Mouse (Mus musculus) neutrophil, adult 5-6 weeks (primary cell): ENCODE measurements at regions not wholly inside any gene's neighbourhood (a gene's known extent, or its start where the extent isn't known, plus 50 kb on each side); places are given as distances from the start of the nearest gene placed in this dataset.

Experiments
- ATAC-seq: fragments of 151-379, 151-347 bp; 2 replicates; pipeline ENCODE4 v1.8.0; 2017; ENCODE audit warnings: mild to moderate bottlenecking, moderate TSS enrichment; ENCODE audit not compliant: insufficient number of reproducible peaks, poor library complexity, low FRiP score, severe bottlenecking; ENCODE audit errors: extremely low read depth

GRCm38 (mm10) chr8:8133001-8133785, 527.8 kb downstream of the Efnb2 start:
- ATAC-seq, result no peak

- ATAC-seq, result no peak
Observed at GRCm38 (mm10) chr8:8131961-8132376, 529.1 kb downstream of the Efnb2 start.

GRCm38 (mm10) chr8:8130806-8131205, 530.2 kb downstream of the Efnb2 start:
- ATAC-seq, result no peak

- ATAC-seq, result no peak
Observed at GRCm38 (mm10) chr8:8115595-8116429, 545.2 kb downstream of the Efnb2 start.

- no peak for ATAC-seq
Observed at GRCm38 (mm10) chr8:8114604-8115003, 546.4 kb downstream of the Efnb2 start.

- ATAC-seq, result no peak
Observed at GRCm38 (mm10) chr8:8109785-8110350, 551.2 kb downstream of the Efnb2 start.

GRCm38 (mm10) chr8:8103492-8103891, 557.5 kb downstream of the Efnb2 start:
- ATAC-seq, result no peak

GRCm38 (mm10) chr8:8102010-8102727, 558.9 kb downstream of the Efnb2 start:
- no peak for ATAC-seq

- no peak for ATAC-seq
Observed at GRCm38 (mm10) chr8:8092551-8092950, 568.5 kb downstream of the Efnb2 start.

GRCm38 (mm10) chr8:8084652-8085051, 576.4 kb downstream of the Efnb2 start:
- no peak for ATAC-seq

- ATAC-seq, result no peak
Observed at GRCm38 (mm10) chr8:8064074-8064473, 597.0 kb downstream of the Efnb2 start.

- no peak for ATAC-seq
Observed at GRCm38 (mm10) chr8:8054224-8054916, 606.7 kb downstream of the Efnb2 start.

GRCm38 (mm10) chr8:8051186-8051585, 609.9 kb downstream of the Efnb2 start:
- no peak for ATAC-seq

GRCm38 (mm10) chr8:8050778-8051177, 610.3 kb downstream of the Efnb2 start:
- ATAC-seq, result no peak

- no peak for ATAC-seq
Observed at GRCm38 (mm10) chr8:8044926-8045325, 616.1 kb downstream of the Efnb2 start.

GRCm38 (mm10) chr8:8044296-8044695, 616.7 kb downstream of the Efnb2 start:
- ATAC-seq, result no peak

GRCm38 (mm10) chr8:8037929-8038328, 623.1 kb downstream of the Efnb2 start:
- no peak for ATAC-seq

- no peak for ATAC-seq
Observed at GRCm38 (mm10) chr8:8011151-8011550, 649.9 kb downstream of the Efnb2 start.

GRCm38 (mm10) chr8:7994905-7995304, 666.1 kb downstream of the Efnb2 start:
- ATAC-seq, result no peak
